Mouse (Mus musculus) brain, embryonic 14.5 days (tissue): ENCODE measurements at regions not wholly inside any gene's neighbourhood (a gene's known extent, or its start where the extent isn't known, plus 50 kb on each side); places are given as distances from the start of the nearest gene placed in this dataset.

Experiments used
- CTCF ChIP-seq: fragments of 200-500 bp; IDR thresholded peaks from 2 replicates; pipeline ENCODE4 v1.5.1; 2012; ENCODE audit warnings: inconsistent platforms, mild to moderate bottlenecking, moderate library complexity, borderline replicate concordance; ENCODE audit not compliant: insufficient read depth, insufficient read length; ENCODE audit errors: extremely low read depth
- POLR2A ChIP-seq: fragments of 200-500 bp; IDR thresholded peaks from 2 replicates; pipeline ENCODE4 v1.6.1; 2012; ENCODE audit warnings: mild to moderate bottlenecking, inconsistent platforms, borderline replicate concordance; ENCODE audit not compliant: poor library complexity, insufficient read depth, insufficient read length, severe bottlenecking; ENCODE audit errors: extremely low read depth

DNA sequence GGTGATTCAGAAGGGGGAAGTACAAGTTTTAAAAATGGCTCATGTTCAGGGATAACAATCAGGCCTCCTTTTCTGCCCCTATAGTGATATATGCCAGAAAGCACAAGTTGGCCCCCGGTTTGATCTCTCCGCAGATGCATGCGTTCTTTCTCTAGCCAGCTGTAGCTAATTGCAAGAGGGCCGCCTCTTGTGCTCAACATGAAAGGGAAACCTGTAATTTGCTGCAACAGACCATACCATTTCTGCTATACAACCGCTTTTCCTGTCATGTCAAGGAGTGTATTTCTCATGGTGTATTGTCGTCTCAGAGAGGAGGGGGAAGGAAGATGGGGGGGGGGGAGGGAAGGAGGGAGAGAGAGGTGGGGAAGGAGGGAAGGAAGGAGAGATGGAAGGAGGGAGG lies 257.1 kb upstream of the Prdm1 start:
- TF ChIP-seq CTCF = no peak
- no peak for TF ChIP-seq POLR2A
